Mouse (Mus musculus) small intestine, adult 2 months (tissue): Measurements from ENCODE around the gene Fyco1.

Source experiments
- CTCF ChIP-seq: fragments of 200-500 bp; IDR thresholded peaks from 2 replicates; pipeline ENCODE4 v1.5.1; 2012; ENCODE audit warnings: low read depth, mild to moderate bottlenecking, control low read depth, inconsistent platforms, low read length, moderate library complexity, mixed read lengths; ENCODE audit not compliant: insufficient replicate concordance, insufficient read length; ENCODE audit errors: extremely low read depth
- POLR2A ChIP-seq: fragments of 200-500 bp; IDR thresholded peaks from 2 replicates; pipeline ENCODE4 v1.6.1; 2012; ENCODE audit warnings: low read depth, mild to moderate bottlenecking, control low read depth, inconsistent platforms, low read length, moderate library complexity

- no peak for TF ChIP-seq CTCF
- TF ChIP-seq POLR2A, result no peak
Measured at GRCm38 (mm10) chr9:123835851-123836250, 15.8 kb downstream of the Fyco1 start.
